ENCODE assay signal across 8 mouse cellular contexts in the genomic region with DNA sequence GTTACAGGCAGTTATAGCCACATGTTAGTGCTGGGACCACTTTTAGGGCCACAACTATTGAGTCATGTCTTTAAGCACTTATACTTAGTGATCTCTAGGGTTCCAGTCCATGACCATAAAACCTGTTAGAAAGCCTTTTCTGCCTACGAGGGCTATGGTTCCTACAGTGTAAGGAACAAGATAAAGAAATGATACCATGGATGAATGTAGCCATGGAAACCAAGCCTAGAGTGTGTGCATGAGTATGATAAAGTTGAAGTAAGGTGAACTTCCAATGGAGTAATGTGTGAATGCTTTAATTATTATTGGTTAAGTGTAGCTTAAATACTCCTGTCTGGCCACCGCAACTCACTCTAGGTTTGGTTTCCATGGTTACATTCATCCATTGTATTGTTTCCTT. TPM values are rescaled to one million over a fixed set of nuclear protein-coding genes. Genes with fewer than 3 reads are reported as not detected.
DNase-seq lines count a peak whose midpoint lies in the region; ATAC-seq and TF ChIP-seq lines count a peak whose summit lies in the region.

No protein-coding gene starts in this region.

- peaks cover 32% of the 10 kb centered on the region for H3K36me3 ChIP-seq in heart, embryonic 10.5 days
- peaks cover 6 to 25% of the 10 kb centered on the region in 2 experiments for H3K36me3 ChIP-seq in CH12.LX (replicated peaks in 1 of 2; ENCODE audit: control insufficient read depth in 1 of 2, insufficient read depth in 1 of 2, low read length in 1 of 2)
- H3K36me3 ChIP-seq in forebrain, embryonic 15.5 days, result peaks cover 27% of the 10 kb centered on the region
- peaks cover 36% of the 10 kb centered on the region for H3K36me3 ChIP-seq in liver, embryonic 15.5 days (replicated peaks)

- ATAC-seq in forebrain, embryonic 15.5 days (replicated peaks), result no peak
- peak; percentile 56 for ATAC-seq in liver, embryonic 15.5 days (ENCODE audit: insufficient read depth)

- no peak for TF ChIP-seq RAD21 in CH12.LX (IDR thresholded peaks at IDR 0.05; ENCODE audit: low read depth, low read length)

- TF ChIP-seq CTCF in CH12.LX (conservative IDR thresholded peaks at IDR 0.05 in 1 of 2, IDR thresholded peaks at IDR 0.05 in 1 of 2; ENCODE audit: low read depth in 2 of 2, low read length in 2 of 2), result no peak

- peak overlapping the region; percentile 85 for H3K4me3 ChIP-seq in heart, embryonic 10.5 days
- peak overlapping the region; percentile 63 to 73 (median 71) for H3K4me3 ChIP-seq in CH12.LX (replicated peaks in 1 of 3; ENCODE audit: low read depth in 2 of 3, low read length in 2 of 3, poor library complexity in 1 of 3)
- H3K4me3 ChIP-seq in forebrain, embryonic 15.5 days, result peak overlapping the region; percentile 87
- peak overlapping the region; percentile 98 for H3K4me3 ChIP-seq in liver, embryonic 15.5 days (replicated peaks)

- H3K79me2 ChIP-seq in CH12.LX (replicated peaks; ENCODE audit: control insufficient read depth, extremely low read depth, insufficient read depth, poor library complexity, severe bottlenecking), result peaks cover 30% of the 10 kb centered on the region

- 0 out of 2 replicates have a peak, but pooled peaks cover 3% of the 10 kb centered on the region for H3K4me1 ChIP-seq in heart, embryonic 10.5 days
- H3K4me1 ChIP-seq in CH12.LX (ENCODE audit: control insufficient read depth in 1 of 2, insufficient read depth in 2 of 2), result peaks cover 10 to 48% of the 10 kb centered on the region in 2 experiments; a peak in 3 of 4 replicates
- peaks cover 20% of the 10 kb centered on the region for H3K4me1 ChIP-seq in forebrain, embryonic 15.5 days
- H3K4me1 ChIP-seq in liver, embryonic 15.5 days (replicated peaks), result peaks cover 45% of the 10 kb centered on the region

- WGBS in heart, embryonic 10.5 days, result 64% methylated on average over 2 of the region's 2 CpGs
- WGBS in forebrain, embryonic 15.5 days, result 79% methylated on average over 2 of the region's 2 CpGs
- 47% methylated on average over 2 of the region's 2 CpGs for WGBS in liver, embryonic 15.5 days (ENCODE audit: insufficient replicate concordance)

- DNase-seq in heart, embryonic 10.5 days (ENCODE audit: low spot score), result no peak
- DNase-seq in heart, postnatal 10 days, result no peak
- DNase-seq in CH12.LX (ENCODE audit: extremely low read depth), result no peak
- DNase-seq in layer of hippocampus, adult 9-11 months, result no peak
- no peak for DNase-seq in cerebellum, adult 9-10 months
- no peak for DNase-seq in embryo, embryonic 10 days (ENCODE audit: low spot score)

- no peak for TF ChIP-seq EP300 in CH12.LX (IDR thresholded peaks at IDR 0.05; ENCODE audit: low read length)

- H3K4me2 ChIP-seq in CH12.LX (ENCODE audit: insufficient read depth, low read depth, poor library complexity, severe bottlenecking), result peak overlapping the region; percentile 97
- H3K4me2 ChIP-seq in forebrain, embryonic 15.5 days (replicated peaks), result peak overlapping the region; percentile 45
- peak overlapping the region; percentile 69 for H3K4me2 ChIP-seq in liver, embryonic 15.5 days

- no peaks in the 10 kb centered on the region for H3K27me3 ChIP-seq in heart, embryonic 10.5 days (ENCODE audit: insufficient read depth, poor library complexity, severe bottlenecking)
- no peaks in the 10 kb centered on the region for H3K27me3 ChIP-seq in CH12.LX (replicated peaks)
- no peaks in the 10 kb centered on the region for H3K27me3 ChIP-seq in forebrain, embryonic 15.5 days
- no peaks in the 10 kb centered on the region for H3K27me3 ChIP-seq in liver, embryonic 15.5 days

- no peak overlapping the region for H3K27ac ChIP-seq in heart, embryonic 10.5 days
- H3K27ac ChIP-seq in CH12.LX (ENCODE audit: insufficient read depth, low read depth), result peak overlapping the region; percentile 54
- no peak overlapping the region for H3K27ac ChIP-seq in forebrain, embryonic 15.5 days (replicated peaks)
- H3K27ac ChIP-seq in liver, embryonic 15.5 days (replicated peaks), result peak overlapping the region; percentile 65

- peak overlapping the region; percentile 82 for H3K9ac ChIP-seq in CH12.LX (ENCODE audit: insufficient read depth, low read depth)
- H3K9ac ChIP-seq in forebrain, embryonic 15.5 days (replicated peaks), result no peak overlapping the region
- H3K9ac ChIP-seq in liver, embryonic 15.5 days, result 0 out of 2 replicates have a peak overlapping the region, but pooled peaks have one; percentile 98

- no peak for TF ChIP-seq POLR2A in CH12.LX (IDR thresholded peaks at IDR 0.05; ENCODE audit: low read depth, low read length)

- no peaks in the 10 kb centered on the region for H3K9me3 ChIP-seq in heart, embryonic 10.5 days
- peaks cover 16% of the 10 kb centered on the region for H3K9me3 ChIP-seq in CH12.LX (replicated peaks; ENCODE audit: low read length)
- no peaks in the 10 kb centered on the region for H3K9me3 ChIP-seq in forebrain, embryonic 15.5 days
- no peaks in the 10 kb centered on the region for H3K9me3 ChIP-seq in liver, embryonic 15.5 days (replicated peaks)

- in situ Hi-C loops in CH12.LX (cut with MboI; ENCODE audit: low pct_ligation_motif_present, low pct_unique_long_range_greater_than_20kb, low sequenced_read_pairs), result no loop called here

- intact Hi-C loops in heart, postnatal 10 days (cut with DNase I), result no loop called here

- dilution Hi-C loops in CH12.LX (cut with MboI; ENCODE audit: extremely low pct_ligation_motif_present, extremely low pct_unique_long_range_greater_than_20kb, low sequenced_read_pairs), result no loop called here

TF ChIP-seq in CH12.LX, 34 proteins besides CTCF, POLR2A, EP300 and RAD21:
- TF ChIP-seq USF2 (conservative IDR thresholded peaks at IDR 0.05; ENCODE audit: low read depth, low read length) (no peak), RCOR1 (conservative IDR thresholded peaks at IDR 0.05; ENCODE audit: low read depth, low read length) (no peak), TCF12 (IDR thresholded peaks at IDR 0.05; ENCODE audit: low read depth, low read length) (no peak), ZC3H11A (IDR thresholded peaks at IDR 0.05; ENCODE audit: low read depth, low read length) (no peak)

RNA-seq across cellular contexts. Expression of a gene that starts 1.8 kb away (rescaled TPM):
- 28.3 and 45.5 TPM in 2 replicates for polyA plus RNA-seq in heart, embryonic 10.5 days (2016; fragmentation: Nextera tagmentation; extraction: Ambion mirVana)
- 10 to 100 TPM; 29.4 to 42.3 TPM for total RNA-seq in heart, postnatal 10 days (2021)
- 12.4 and 13.4 TPM in 2 replicates for total RNA-seq in CH12.LX (2012; rRNA removed)
- total RNA-seq in CH12.LX (2014; rRNA removed), result 20.9 and 25.3 TPM in 2 replicates
- 14.7 and 15.5 TPM in 2 replicates for polyA plus RNA-seq in CH12.LX (2012; ENCODE audit: insufficient read length, low read depth)
- polyA plus RNA-seq in forebrain, embryonic 15.5 days (2015; fragmentation: Nextera tagmentation; extraction: Ambion mirVana), result 39.8 and 40.8 TPM in 2 replicates
- polyA plus RNA-seq in liver, embryonic 15.5 days (2015; fragmentation: Nextera tagmentation; extraction: Ambion mirVana), result 26.6 and 27.3 TPM in 2 replicates

Comparison
In these comparisons a context has a peak if more than half of its experiments do, and no peak if none do; other contexts are left out.
1. H3K27ac ChIP-seq: peak in CH12.LX (single experiment) and liver, embryonic 15.5 days (single experiment); none in heart, embryonic 10.5 days (single experiment) and forebrain, embryonic 15.5 days (single experiment).
2. H3K4me2 ChIP-seq: peak in every context shown above with its lines; median percentile 97 in CH12.LX; 69 in liver, embryonic 15.5 days; 45 in forebrain, embryonic 15.5 days.
3. Peak in every context shown above with its lines, with median percentiles within 50 percentile points of each other: H3K4me3 ChIP-seq.